Mouse (Mus musculus) retina, postnatal 1 day (tissue): ENCODE measurements around the gene 2210011C24Rik.

ENCODE experiments used
- DNase-seq: peaks from one replicate; pipeline ENCODE4 v3.0.0-alpha.2; 2012

Gene 2210011C24Rik

DNA sequence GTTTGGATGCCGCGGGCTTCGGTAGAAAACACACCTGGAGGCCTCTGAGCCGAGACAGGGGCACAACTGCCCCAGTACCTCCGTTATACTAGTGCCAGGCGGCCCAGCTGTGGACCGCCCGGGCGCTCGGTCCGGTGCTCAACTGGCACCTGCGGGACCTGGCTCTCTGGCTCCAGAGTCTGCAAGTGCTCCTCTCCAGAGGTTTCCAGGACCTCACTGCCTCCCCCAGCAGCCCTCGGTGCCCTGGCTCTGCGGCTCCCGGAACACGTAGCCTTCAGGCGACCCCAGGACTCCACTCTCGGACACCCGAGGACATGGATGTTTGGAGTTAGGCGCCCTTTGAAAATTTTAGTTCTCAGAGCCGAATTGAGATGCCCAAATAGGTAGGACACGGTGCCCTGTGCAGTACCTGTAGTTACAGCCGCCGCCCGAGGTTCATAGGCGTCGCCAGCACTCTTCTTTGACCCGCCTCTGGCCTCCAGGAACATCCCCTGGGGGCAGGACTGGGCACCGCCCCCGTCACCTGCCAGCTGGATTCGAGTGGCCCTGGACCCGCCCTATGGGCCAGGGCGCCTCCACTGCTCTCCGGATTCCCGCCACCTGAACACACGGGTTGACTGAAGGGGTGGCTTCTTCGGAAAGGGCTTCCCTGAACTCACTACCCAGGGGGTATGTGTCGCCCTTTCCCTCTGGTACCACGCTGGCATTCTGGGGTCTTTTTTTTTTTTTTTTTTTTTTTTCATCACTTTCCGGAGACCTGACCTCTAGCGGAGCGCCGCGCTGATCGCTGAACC lies at the start of gene 2210011C24Rik:
TSS of gene 2210011C24Rik (minus strand) at position 467 of the 794 bp plus-strand sequence.
- DNase-seq, result peak; percentile 32

DNA sequence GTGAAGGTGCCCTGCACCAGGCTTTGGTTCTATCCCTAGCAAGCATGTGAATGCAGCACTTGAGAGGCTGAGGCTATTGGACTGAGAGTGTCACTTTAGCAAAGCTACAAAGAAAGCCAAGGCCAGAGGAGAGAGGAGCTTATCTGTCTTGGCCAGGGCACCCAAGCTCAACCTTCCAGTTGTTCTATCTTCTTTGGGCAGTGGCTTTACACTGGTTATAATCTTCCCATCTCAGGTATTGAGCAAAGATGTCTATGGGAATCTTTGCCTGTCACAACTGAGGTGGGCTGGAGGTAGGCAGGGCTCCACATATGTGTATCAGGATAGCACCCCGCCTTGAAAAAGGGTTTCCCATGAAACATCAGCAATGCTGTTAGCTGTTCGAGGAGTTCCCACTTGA lies 48.3 kb upstream of the 2210011C24Rik start:
- DNase-seq, result no peak

DNA sequence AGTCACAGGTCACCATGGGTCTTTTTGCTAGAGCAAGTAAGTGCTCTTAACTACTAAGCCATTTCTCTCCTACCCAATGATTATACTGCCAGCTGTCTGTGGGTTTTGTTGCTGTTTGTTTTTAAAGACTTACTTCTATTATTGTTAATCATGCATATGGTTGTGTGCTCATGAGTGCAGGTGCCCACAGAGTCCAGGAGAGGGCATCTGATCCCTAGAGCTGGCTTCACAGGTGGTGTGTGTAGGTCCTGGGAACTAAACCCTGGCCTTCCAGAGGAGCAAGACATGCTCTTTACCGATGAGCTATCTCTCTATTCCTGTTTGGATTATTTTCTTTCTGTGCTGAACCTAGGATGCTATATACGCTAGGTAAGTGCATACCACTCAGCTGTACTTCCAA lies 47.3 kb upstream of the 2210011C24Rik start:
- no peak for DNase-seq

DNA sequence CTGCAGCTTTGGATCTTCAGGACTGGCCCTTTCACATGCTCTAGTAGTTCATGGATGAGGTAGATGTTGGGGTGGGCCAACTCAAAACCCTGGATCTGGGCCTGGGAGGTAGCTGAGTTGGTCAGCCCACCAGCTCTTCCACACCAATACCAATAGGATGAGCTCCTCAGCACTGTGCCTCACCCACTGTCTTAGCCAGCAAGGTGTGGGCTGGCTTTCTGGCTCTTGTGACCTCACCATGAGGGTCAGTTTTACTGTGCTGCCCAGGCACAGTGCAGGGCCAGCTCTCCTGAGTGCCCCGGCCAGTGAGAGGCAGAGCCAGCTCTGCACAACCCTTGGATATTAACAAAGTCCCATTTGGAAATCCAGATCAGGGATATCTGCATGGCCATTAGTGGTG lies 45.9 kb upstream of the 2210011C24Rik start:
- DNase-seq, result no peak

DNA sequence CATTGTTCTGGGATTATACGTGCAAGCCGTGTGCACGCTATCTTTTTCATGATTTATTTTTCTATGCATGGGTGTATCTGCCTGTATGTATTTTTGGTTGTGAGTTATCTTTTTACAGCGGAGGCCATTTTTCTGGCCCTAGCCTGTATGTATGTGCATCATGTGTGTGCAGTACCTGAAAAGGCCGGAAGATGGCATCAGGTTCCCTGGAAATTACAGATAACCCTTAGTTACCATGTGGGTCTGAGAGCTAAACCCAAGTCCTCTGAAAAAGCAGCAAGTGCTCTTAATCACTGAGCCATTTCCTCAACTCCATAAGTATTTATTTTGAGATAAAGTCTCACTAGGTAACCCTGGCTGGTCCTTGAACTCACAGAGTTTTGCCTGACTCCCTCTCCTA lies 41.3 kb upstream of the 2210011C24Rik start:
- DNase-seq, result no peak

DNA sequence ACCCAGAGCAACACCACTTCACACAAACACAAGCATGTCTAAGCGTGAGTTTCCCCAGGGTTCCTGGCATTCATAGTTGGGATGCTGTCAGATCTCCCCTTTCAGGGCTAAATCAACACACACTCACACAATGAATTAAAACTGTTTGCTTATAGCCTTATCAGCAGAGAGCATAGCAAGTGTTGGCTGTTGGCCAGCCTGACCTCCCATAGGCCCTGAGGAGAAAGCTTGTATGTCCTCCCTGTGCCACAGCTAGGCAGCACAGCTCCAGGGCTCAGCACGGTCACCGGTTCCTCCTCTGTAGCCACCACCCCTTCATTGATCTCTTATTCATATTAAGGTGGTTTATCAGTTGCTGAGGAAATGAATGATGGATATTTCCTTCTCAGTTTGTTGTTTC lies 40.8 kb upstream of the 2210011C24Rik start:
- no peak for DNase-seq

DNA sequence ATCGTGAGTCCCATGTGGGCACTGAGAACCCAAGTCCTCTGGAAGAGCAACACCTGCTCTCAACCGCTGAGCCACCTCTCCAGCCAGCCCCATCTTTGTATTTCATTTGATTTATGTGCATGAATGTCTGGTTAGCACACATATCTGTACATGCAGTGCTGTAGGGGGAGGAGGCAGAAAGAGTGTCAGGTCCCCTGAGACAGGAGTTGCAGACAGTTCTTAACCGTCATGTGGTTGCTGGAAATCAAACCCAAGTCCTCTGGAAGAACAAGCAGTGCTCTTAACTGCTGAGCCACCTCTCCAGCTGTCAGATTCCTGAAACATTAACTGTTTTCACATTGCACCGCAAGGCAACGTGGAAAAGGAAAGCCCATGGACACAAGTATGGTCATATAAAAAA lies 36.2 kb upstream of the 2210011C24Rik start:
- no peak for DNase-seq

DNA sequence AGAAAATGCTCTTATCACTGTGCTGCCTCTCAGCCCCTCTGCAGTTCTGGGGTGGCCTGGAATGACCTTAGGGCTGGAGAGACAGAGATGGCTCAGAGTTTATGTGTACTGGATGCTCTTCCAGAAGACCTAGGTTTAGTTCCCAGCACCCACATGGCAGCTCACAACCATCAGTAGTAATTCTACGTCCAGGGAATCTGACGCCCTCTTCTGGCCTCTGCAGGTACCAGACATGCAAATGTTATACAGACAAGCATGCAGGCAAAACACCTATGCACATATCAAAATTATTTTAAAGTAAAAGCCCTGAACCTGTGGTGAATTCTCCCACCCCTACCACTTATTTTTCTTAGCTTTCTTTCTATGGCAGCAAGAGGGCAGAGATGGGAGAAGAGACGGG lies 34.5 kb upstream of the 2210011C24Rik start:
- no peak for DNase-seq

DNA sequence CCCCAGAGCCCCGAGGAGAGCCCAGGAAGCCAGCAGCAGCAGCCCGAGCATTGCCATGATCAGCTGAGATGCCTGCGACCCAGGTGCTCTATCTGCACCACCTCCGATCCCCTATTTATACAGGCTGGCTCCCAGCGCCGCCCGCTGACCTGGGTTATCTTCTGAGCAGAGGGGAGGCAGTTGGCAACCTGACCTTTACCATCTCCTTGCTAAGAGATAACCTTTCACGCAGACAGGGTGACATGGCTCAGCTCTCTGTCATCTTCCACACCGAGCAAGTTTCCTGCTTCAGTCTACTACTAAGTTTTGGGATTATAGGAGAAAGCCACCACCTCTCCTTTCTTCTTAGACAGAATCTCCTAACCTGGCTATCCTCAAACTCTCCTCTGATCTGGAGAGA lies 32.9 kb upstream of the 2210011C24Rik start, which contains the start of gene Rln3:
TSS of gene Rln3 (minus strand) at position 101 of the 400 bp plus-strand sequence.
- no peak for DNase-seq

DNA sequence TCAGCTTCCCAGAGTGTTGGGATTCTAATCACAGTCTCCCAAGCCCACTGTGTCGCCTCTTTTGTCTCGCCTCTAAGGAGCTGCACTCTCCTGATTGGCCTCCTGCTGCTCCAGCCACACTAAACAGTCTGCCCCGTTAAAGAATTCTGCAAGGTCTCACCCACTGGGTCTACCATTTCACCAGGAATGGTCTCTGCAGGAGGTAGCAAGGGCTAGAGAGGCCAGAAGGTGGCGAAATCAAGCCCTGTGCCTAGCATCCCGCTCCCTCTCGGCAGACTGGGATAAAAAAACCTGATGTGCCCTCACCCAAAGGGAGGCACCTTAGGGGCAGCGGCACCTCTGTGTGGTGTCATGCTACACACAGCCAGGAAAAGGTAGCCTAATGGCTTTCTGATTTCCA lies 32.1 kb upstream of the 2210011C24Rik start:
- no peak for DNase-seq

DNA sequence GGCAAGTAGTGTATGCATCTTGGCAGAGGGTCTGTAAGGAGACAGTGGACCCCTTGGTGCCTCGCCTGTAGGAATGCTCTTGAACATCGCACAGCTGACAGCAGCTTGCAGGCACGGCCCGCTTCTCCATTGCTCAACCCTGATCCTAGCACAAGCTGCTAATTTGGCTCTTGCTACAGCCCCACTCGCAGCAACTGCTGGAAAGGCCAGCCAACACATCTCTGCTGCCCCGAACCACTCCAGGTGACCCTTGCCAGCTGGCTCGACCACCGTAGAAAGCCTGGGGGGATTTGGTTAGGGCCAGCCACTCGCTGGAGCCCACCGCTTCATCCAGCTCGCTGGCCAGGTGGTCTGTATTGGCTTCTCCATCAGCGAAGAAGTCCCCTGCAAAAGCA lies 31.0 kb upstream of the 2210011C24Rik start:
- DNase-seq, result no peak

DNA sequence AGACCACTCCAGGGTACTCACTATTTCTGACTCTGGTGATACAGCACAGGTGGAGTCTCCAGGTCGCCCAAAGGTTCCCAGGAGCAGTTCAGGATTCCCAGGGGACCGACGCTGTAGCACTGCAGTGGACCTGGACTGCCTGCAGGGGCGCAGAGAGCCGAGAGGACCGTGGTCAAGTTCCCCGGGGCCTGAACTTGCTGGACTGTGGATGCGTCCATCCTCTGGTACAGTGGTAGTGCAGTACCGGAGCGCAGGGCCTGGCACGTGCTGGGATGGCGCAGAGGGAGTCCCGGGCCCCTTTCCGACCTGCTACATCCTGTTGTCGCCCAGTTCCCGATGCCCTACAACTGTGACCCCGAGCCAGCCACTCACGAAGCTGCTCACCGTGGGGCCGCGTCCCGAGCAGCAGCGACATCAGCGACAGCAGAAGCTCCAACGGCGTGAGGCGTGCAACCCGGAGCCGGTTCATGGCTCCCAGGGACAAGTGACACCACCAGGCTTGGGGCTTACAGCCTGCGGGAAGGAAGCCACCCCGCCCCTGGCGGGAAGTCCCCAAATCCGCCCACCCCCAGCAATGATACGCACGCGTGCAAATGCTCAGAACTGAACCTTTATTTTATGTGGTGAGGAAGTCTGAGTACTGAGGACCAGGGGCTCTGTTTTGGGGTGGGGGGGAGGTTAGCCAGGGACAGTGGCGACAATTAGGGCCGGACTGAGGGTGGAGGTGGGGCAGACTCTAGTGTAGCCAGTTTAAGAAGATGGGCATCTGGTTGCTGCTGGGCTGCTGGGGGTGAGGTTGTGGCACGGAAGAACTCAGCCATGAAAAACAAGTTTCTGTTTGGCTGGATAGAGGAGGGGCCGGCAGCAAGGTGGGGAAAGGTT lies 30.3 kb upstream of the 2210011C24Rik start, which contains the start of gene Il27ra:
TSS of gene Il27ra (minus strand) at position 524 of the 882 bp plus-strand sequence.
- DNase-seq, result peak; percentile 81

DNA sequence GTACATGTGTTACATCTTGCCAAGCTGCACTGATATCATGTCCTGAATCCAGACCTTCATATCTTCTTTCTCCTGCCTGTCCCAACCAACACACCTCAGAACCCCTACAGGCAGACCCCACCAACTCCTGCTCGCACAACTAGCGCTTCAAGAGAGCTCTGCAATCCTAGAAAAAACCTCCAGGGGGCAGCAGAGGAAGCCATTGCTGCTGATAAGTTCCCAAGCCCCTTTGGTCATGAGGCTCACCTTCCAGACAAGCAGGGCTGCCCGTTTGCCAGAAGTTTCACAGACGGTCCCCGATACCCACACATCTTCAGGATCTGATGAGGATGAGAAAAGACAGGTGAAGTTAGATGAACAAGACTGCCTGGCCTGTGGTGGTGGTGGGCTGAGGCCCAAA lies 27.1 kb upstream of the 2210011C24Rik start:
- peak; percentile 90 for DNase-seq

DNA sequence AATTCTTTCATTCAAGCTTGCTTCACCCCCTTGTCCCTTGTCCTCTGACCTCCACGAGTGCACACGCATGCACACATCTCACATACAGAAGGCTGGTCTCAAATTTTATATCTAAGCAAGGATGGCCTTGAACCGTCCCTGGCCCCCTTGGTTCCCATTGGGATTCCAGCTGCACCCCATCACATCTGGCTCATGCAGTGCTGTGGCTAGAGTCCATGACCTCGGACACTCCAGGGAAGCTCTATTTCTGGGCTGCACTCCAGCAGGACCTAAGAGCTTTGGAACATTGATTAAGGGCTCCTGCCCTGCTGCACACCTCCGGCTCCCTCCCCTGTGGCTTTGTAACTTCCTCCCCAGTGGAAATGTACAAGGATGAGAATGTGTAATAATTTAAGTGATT lies 26.0 kb upstream of the 2210011C24Rik start:
- DNase-seq, result no peak

DNA sequence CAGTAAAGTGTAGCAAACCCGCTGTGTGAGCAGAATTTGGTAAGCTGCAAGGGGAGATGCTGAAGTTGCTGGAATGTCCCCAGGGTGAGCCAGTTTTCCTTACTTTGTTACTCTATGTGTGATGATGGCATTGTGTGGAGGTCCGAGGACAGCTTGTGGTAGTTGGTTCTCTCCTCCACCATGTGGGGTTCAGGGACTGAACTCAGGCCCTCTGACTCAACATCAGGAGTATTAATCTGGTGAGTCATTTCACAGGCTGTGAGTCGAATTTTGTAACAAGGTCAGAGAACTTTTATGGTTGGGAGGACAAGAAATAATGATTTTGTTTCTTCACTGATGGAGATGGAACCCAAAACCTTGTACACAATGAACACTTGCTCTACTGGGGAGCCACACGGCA lies 20.8 kb upstream of the 2210011C24Rik start:
- DNase-seq, result no peak

DNA sequence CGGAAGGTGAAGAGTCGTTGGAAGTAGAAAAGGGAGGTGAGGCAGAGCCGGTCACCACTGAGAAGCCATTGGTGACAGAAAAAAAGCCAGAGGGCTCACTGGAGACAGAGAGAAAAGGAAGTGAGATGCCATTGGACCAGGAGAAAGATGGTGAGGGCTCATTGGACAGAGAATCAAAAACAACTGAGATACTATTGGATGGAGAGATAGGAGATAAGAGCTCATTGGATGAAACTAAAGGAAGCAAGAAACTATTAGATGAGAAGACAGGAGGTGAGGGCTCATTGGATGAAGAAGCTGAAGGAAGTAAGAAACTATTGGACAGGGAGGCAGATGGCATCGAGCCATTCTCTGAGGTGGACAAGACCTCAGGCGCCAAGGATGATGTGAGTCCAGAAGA lies 17.3 kb upstream of the 2210011C24Rik start:
- no peak for DNase-seq

DNA sequence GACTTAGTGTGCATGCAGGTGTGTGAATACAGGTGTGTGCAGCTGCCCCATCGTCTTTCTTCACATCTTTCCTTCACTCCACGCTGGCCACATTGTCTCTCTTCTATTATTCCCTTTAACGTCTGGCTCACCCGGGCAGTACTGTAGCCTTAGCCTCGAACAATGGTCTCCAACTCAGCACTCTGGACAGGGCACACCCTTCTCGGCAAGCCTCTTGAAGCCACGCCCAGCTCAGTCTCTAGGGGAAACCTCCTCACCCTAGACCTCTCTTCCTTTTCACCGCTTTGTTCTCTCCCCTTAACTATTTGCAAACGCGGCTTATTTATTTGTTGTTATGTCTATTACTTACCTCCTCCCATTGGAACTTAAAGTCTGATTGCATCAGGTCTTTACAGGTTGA lies 15.5 kb upstream of the 2210011C24Rik start:
- DNase-seq, result no peak

DNA sequence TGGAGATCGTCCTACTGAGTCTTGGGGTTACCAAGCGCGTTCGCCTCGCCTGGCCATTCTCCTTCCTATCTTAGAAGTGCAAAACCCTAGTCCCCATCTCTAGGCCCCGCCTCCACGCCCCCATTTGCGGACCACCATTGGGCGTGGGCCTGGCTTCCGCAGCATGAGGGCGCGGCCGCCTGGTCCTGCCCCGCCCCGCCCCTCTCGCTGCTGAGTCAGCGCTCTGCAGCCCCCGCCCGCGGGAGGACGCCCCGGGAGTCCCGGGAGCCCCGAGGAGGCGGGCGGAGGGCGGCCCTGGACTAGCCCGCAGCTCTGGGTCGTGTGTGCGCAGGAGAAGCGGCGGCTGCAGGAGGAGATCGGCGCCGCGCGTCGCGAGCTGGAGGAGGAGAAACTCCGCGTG lies 13.9 kb upstream of the 2210011C24Rik start:
- DNase-seq, result peak; percentile 84

DNA sequence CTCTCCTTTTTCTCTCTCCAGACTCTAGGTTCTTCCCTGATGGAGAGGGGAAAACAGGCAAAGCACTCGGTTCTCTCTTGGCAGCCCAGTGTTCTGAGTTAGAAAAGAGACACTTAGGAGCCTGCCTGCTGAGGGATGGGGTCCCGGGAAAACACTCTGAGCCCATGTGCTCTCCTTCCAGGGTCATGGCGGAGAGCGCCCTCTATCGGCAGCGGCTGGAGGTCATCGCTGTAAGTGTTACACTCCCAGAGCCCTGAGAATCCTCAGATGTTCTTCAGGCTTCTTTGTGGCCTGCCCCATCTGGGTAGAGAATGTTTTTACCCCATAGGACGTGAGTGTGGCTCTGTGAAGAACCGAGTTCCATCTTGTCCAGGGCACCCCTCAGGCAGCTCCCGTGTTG lies 12.2 kb upstream of the 2210011C24Rik start:
- peak; percentile 74 for DNase-seq

DNA sequence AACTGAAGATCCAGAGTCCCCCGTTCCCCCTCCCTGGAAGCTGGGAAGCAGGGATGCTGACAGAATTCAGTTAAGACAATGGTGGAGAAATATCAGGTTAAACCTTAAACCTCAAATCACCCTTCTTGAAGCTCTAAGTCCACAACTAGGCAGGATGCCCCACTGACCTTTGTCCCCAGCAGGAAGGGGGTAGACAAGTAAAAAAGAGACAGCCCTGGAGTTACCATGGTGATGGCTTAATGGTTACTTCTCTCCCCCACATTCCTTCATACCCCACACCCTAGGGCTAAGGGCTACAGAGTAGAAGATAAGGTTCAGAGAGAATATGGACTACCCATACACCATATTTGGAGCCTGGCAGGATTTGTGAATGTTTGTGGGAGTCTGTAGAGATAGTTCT lies 11.7 kb upstream of the 2210011C24Rik start:
- no peak for DNase-seq

DNA sequence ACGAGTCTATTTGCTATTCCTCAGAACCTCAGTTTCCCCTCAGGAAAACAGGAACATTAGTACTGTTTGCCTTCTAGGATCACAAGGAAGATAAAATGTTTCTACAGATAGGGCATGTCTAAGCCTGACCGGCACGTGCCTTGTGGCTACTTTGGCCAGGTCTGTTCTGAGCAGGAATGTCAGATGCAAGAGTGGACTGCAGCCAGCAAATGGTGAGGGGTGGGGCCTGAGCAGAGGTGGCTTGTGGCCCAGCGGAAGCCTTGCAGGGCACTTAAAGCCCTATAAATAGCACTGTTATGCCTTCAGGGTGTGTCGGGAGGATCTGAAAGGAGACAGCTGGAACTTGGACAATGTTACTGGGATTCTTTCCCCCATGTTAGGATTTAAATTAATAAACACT lies 11.1 kb upstream of the 2210011C24Rik start:
- no peak for DNase-seq

DNA sequence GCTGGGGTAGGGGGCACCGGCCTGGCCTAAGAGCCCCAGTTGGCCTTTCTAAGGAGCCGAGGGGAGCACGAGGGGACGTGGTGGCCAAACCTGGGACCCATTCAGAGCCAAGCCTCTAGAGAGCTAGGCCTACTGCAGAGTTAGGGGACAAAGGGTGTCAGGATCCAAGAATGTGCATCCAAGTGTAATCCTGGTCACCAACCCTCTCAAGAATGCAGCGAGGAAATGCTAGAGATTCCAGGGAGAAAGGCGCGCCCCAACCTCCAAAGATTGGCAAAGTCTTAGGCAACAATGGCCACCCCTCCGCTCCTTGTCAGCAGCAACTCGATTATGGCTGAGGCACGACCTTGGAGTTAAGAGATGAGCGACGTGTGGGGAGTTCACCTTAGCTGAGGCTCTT lies 9.6 kb upstream of the 2210011C24Rik start:
- DNase-seq, result no peak

DNA sequence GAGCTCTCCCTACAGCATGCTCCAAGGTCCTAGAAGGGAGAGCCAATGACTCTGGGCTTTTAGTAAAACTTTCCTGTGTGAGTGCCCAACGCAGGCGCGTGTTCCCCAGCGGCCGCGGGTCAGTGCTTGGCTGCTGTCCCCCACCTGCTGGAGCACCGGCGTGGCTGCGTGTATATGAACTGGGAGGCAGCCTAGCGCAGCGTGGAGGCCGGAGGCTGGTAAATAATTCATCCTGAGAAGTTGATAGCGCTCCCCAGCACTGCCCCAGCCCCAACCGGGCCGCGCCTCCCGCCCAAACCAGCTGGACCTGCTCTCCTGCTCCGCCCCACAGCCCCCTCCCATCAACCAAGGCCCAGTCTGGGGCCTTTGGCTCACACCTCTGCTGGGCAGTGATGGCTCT lies 9.1 kb upstream of the 2210011C24Rik start, which contains the start of gene Palm3:
TSS of gene Palm3 (plus strand) at position 376 of the 400 bp plus-strand sequence.
- DNase-seq, result no peak

DNA sequence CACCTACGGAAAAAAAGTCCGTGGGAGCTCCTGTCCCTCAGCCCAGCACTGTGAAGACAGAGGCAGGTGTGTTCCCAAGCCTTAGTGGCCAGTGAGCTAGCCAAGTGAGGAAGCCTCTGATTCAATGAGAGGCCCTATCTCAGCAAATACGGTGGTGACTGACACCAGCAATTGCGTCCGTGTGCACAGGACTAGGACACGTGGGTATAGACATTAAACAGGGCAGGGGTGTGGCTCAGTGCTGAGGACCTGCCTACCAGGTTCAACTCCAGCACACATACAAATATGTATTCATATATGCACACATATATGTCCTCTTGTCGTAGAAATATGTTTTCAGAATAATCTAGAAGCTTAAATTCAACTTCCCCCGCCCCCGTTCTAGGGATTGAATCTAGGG lies 7.8 kb upstream of the 2210011C24Rik start:
- DNase-seq, result no peak
